Mouse (Mus musculus): Measurements from ENCODE around the gene Tcirg1.
A peak's percentile ranks its signal among the peaks of the same experiment; 100 is the strongest.

Gene Tcirg1

GRCm38 (mm10) chr19:3906795-3907786, at the start of gene Tcirg1:
Gene Tcirg1, minus strand, starts transcription at chr19:3907133.
- DNase-seq: peak; percentile 74

GRCm38 (mm10) chr19:3955804-3956203, 48.9 kb upstream of the Tcirg1 start:
- no peak for DNase-seq

- DNase-seq: no peak
Measured at GRCm38 (mm10) chr19:3955033-3955432, 48.1 kb upstream of the Tcirg1 start.

GRCm38 (mm10) chr19:3952099-3952498, 45.2 kb upstream of the Tcirg1 start:
- DNase-seq: no peak

- no peak for DNase-seq
Measured at GRCm38 (mm10) chr19:3951461-3951860, 44.5 kb upstream of the Tcirg1 start.

GRCm38 (mm10) chr19:3950331-3950730, 43.4 kb upstream of the Tcirg1 start:
- no peak for DNase-seq

- no peak for DNase-seq
Measured at GRCm38 (mm10) chr19:3948546-3948945, 41.6 kb upstream of the Tcirg1 start.

GRCm38 (mm10) chr19:3947813-3948212, 40.9 kb upstream of the Tcirg1 start:
- no peak for DNase-seq

- no peak for DNase-seq
Measured at GRCm38 (mm10) chr19:3946715-3947114, 39.8 kb upstream of the Tcirg1 start.

GRCm38 (mm10) chr19:3945872-3946564, 39.1 kb upstream of the Tcirg1 start:
- no peak for DNase-seq

- DNase-seq: no peak
Measured at GRCm38 (mm10) chr19:3942986-3943735, 36.2 kb upstream of the Tcirg1 start.

- no peak for DNase-seq
Measured at GRCm38 (mm10) chr19:3942315-3942714, 35.4 kb upstream of the Tcirg1 start.

- DNase-seq: peak; percentile 81
Measured at GRCm38 (mm10) chr19:3935896-3936850, 29.2 kb upstream of the Tcirg1 start.

GRCm38 (mm10) chr19:3935032-3935895, 28.3 kb upstream of the Tcirg1 start, which contains the start of gene Unc93b1:
Gene Unc93b1, plus strand, starts transcription at chr19:3935186.
- DNase-seq: peak; percentile 80

- no peak for DNase-seq
Measured at GRCm38 (mm10) chr19:3931716-3932115, 24.8 kb upstream of the Tcirg1 start.

- DNase-seq: no peak
Measured at GRCm38 (mm10) chr19:3930262-3931057, 23.5 kb upstream of the Tcirg1 start.

GRCm38 (mm10) chr19:3929211-3929941, 22.4 kb upstream of the Tcirg1 start, which contains the start of gene Aldh3b1:
Gene Aldh3b1, minus strand, starts transcription at chr19:3929808.
- peak; percentile 81 for DNase-seq

GRCm38 (mm10) chr19:3928779-3929178, 21.8 kb upstream of the Tcirg1 start:
- DNase-seq: no peak

- no peak for DNase-seq
Measured at GRCm38 (mm10) chr19:3927989-3928388, 21.1 kb upstream of the Tcirg1 start.
